Mouse (Mus musculus): ENCODE data around the gene Bub1. TPM values are rescaled to one million over a fixed set of nuclear protein-coding genes. Genes with fewer than 3 reads are reported as not detected.

The Bub1 gene
- polyA plus RNA-seq, 1 experiment, result 1.1 TPM

DNA sequence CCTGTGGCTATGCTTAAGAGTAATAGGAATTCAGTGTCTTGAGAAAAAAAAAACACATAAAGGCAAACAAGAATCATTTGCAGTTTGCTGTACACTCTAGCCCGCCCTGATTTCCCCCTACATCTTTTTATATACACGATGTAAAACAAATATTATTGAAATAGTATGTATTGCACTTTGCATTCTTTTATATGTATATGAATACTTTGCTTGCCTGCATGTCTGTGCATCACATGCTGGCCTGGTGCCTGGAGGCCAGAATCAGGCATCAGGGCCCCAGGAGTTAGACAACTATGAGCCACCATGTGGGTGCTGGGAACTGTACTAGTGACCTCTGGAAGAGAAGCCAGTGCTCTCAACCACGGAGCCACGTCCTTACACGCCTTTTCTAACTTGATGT is 44.4 kb downstream of the Bub1 start:
- no peak for DNase-seq
- TF ChIP-seq POLR2A (IDR thresholded peaks at IDR 0.05; ENCODE audit: borderline replicate concordance, extremely low read depth, low read depth, low read length), result no peak
- no peak for TF ChIP-seq CTCF (IDR thresholded peaks at IDR 0.05; ENCODE audit: insufficient read depth, low read length)
- 0 out of 2 replicates have a peak, but pooled peaks cover 2% of the 10 kb centered on the region for H3K4me1 ChIP-seq (ENCODE audit: control insufficient read depth, insufficient read depth, low read length)
- WGBS, result 85% methylated on average over 5 of the region's 5 CpGs
- H3K4me3 ChIP-seq (replicated peaks; ENCODE audit: extremely low read depth, low read depth, low read length), result no peak overlapping the region

DNA sequence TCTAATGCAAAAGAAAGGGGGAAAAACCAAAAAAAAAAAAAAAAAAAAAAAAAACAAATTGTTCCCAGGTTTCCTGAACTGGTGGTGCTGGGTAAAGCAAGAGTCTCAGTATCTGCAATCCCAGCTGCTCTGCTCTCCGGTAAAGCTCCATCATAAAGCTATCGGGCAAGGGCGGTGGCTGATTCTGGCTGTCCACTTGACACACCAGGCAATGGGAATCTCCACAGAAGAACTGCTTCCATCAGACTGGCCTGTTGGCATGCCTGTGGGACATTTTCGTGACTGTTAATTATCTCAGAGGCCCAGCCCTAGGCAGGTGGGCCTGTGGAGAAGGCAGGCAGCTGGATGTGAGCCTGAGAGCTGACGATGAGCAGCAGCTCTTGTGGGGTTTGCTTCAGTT is 53.2 kb downstream of the Bub1 start:
- no peak overlapping the region for H3K4me3 ChIP-seq (replicated peaks; ENCODE audit: extremely low read depth, low read depth, low read length)
- H3K4me1 ChIP-seq (ENCODE audit: control insufficient read depth, insufficient read depth, low read length), result no peaks in the 10 kb centered on the region
- DNase-seq, result no peak
- TF ChIP-seq CTCF (IDR thresholded peaks at IDR 0.05; ENCODE audit: insufficient read depth, low read length) (no peak), POLR2A (IDR thresholded peaks at IDR 0.05; ENCODE audit: borderline replicate concordance, extremely low read depth, low read depth, low read length) (no peak)
- 94% methylated on average over 5 of the region's 5 CpGs for WGBS

DNA sequence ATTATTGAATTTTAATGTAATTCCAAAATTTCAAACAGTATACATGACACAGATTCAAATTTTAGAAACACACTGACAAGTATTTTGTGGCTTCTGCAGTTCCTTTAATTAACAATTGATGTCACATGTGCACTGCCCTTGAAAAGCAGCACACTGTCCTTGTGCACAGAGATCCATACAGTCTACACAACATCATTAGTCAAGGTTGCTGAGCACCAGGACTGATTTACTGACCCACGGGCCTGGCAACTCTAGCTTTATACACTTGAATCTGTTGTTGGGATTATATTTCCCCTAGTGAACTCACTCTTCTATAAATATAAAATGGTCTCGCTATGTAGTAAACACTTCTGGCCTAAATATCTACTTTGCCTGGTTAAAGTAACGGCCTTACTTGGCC is 56.7 kb downstream of the Bub1 start:
- H3K4me1 ChIP-seq (ENCODE audit: control insufficient read depth, insufficient read depth, low read length), result no peaks in the 10 kb centered on the region
- TF ChIP-seq CTCF (IDR thresholded peaks at IDR 0.05; ENCODE audit: insufficient read depth, low read length) (no peak), POLR2A (IDR thresholded peaks at IDR 0.05; ENCODE audit: borderline replicate concordance, extremely low read depth, low read depth, low read length) (no peak)
- no peak overlapping the region for H3K4me3 ChIP-seq (replicated peaks; ENCODE audit: extremely low read depth, low read depth, low read length)
- DNase-seq, result no peak
- 84% methylated on average over 3 of the region's 3 CpGs for WGBS

DNA sequence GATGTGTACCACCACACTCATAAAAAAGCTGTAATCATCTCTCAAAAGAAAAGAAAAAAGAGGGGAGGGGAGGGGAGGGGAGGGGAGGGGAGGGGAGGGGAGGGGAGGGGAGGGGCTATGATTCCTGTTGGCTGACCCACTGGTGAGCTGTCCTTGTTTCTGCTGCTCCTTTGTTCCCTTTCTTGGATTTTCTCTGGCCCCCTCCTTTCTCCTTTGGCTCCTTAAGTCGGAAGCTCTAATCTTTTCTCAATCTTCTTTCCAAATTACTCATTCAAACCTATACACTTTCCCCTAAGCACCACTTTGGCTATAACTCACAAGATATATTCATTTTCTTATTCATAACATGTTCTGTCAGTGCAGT is 57.1 kb downstream of the Bub1 start:
- Histone ChIP-seq H3K4me1 (ENCODE audit: control insufficient read depth, insufficient read depth, low read length) (no peaks in the 10 kb centered on the region), H3K4me3 (replicated peaks; ENCODE audit: extremely low read depth, low read depth, low read length) (no peak overlapping the region)
- 54% methylated on average over 1 of the region's 1 CpGs for WGBS
- no peak for TF ChIP-seq POLR2A (IDR thresholded peaks at IDR 0.05; ENCODE audit: borderline replicate concordance, extremely low read depth, low read depth, low read length)
- no peak for TF ChIP-seq CTCF (IDR thresholded peaks at IDR 0.05; ENCODE audit: insufficient read depth, low read length)
- DNase-seq, result no peak

DNA sequence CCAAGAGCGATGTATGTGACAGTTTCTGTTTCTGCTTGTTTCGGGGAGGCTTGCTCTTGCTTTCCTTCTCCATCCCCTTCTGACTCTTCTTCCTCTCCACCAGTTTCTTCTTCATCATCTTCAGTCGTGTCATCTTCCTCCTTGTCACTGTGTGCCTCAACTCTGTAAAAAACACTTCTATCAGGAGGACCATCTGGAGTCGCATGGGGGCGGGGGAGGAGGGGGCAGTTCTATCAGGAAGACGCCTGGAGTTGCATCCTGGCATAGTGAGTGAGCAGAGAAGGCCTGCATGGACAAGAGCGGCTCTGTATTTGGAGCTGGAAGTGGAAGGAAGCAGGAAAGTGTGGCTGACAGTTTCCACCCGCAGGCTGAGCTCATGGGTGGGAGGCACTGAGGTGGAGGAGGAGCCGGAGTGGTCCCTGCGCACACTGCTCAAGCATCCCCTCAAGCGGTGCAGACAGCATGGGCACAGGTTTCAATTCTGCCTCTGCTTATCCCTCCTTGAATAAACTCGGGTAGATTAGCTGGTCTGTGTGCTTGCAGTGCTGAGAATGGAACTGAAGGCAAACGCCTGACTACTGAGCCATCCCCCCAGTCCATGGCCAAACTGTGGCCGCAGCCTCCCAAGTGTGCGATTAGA is 57.6 kb downstream of the Bub1 start:
- no peak for DNase-seq
- no peak overlapping the region for H3K4me3 ChIP-seq (replicated peaks; ENCODE audit: extremely low read depth, low read depth, low read length)
- H3K4me1 ChIP-seq (ENCODE audit: control insufficient read depth, insufficient read depth, low read length), result no peaks in the 10 kb centered on the region
- 62% methylated on average over 15 of the region's 15 CpGs for WGBS
- no peak for TF ChIP-seq POLR2A (IDR thresholded peaks at IDR 0.05; ENCODE audit: borderline replicate concordance, extremely low read depth, low read depth, low read length)
- TF ChIP-seq CTCF (IDR thresholded peaks at IDR 0.05; ENCODE audit: insufficient read depth, low read length), result no peak

DNA sequence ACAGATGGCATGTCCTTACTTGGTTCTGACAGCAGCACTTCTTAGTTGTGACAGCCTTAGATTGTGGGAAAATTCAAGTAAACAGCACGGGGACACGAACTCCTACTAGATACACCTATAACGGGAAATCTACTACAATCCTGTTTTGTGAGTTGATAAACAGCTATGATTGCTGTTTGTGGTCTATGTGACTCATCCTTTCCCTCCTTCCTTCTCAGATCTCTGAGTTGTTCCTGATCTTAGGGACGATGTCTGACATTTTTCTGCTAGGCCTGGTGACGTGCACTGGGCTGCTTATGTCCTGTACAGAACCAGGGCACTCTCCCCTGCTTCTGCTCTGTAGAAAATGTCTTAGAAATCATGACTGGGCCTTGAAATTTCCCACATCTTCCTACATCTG is 70.1 kb downstream of the Bub1 start:
- WGBS, result 87% methylated on average over 5 of the region's 5 CpGs
- TF ChIP-seq CTCF (IDR thresholded peaks at IDR 0.05; ENCODE audit: insufficient read depth, low read length) (no peak), POLR2A (IDR thresholded peaks at IDR 0.05; ENCODE audit: borderline replicate concordance, extremely low read depth, low read depth, low read length) (no peak)
- Histone ChIP-seq H3K4me3 (replicated peaks; ENCODE audit: extremely low read depth, low read depth, low read length) (no peak overlapping the region), H3K4me1 (ENCODE audit: control insufficient read depth, insufficient read depth, low read length) (no peaks in the 10 kb centered on the region)
- DNase-seq, result no peak

DNA sequence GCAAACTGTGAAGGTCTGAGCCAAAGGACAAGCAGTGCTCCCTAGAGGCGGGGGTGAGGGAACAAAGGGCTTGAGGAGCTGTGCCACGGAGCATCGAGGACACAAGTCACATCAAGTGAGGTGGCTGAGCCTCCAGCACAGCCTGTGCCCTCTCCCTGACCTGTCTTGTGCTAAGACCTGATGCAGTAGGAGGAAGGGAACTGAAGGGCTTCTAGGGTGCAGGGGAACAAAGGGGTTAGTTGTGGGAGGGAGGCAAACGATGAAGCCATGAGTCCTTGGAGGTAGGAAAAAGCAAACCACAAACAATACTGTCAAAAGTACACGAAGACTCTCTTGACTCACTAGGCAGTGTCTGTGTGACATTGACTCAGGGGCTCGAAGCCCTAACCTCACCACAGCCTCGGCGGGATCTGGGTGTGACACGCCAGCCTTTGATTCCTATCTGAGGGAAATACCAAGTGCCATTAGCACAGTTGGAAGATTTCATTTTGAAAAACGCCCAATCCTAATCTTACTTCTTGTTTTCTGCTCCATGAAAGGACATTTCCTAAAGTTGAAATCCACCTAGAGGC is 71.2 kb downstream of the Bub1 start:
- whole genome bisulfite sequencing, result 68% methylated on average over 10 of the region's 10 CpGs
- no peak for TF ChIP-seq POLR2A (IDR thresholded peaks at IDR 0.05; ENCODE audit: borderline replicate concordance, extremely low read depth, low read depth, low read length)
- no peak for TF ChIP-seq CTCF (IDR thresholded peaks at IDR 0.05; ENCODE audit: insufficient read depth, low read length)
- no peak for DNase-seq
- H3K4me1 ChIP-seq (ENCODE audit: control insufficient read depth, insufficient read depth, low read length), result no peaks in the 10 kb centered on the region
- no peak overlapping the region for H3K4me3 ChIP-seq (replicated peaks; ENCODE audit: extremely low read depth, low read depth, low read length)

DNA sequence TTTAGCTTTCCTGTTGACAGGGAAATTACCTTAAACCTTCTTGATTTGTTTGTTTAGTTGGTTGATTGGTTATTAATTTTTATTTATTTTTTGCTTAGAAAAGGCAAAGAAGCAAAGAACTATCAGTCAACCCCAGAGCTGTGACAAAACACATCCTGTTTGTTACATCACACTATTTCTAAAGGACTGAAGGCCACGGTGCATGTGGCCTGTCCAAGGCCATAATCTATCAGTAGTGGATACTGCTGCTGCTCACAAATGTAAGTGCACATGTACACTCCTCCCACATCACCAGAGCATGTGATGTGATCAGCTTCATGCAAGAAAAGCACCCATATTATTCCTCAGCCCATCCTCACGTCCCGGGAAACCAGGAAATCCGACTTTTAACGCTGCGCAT is 71.7 kb downstream of the Bub1 start:
- 79% methylated on average over 6 of the region's 6 CpGs for WGBS
- TF ChIP-seq CTCF (IDR thresholded peaks at IDR 0.05; ENCODE audit: insufficient read depth, low read length) (no peak), POLR2A (IDR thresholded peaks at IDR 0.05; ENCODE audit: borderline replicate concordance, extremely low read depth, low read depth, low read length) (no peak)
- no peak for DNase-seq
- Histone ChIP-seq H3K4me3 (replicated peaks; ENCODE audit: extremely low read depth, low read depth, low read length) (no peak overlapping the region), H3K4me1 (ENCODE audit: control insufficient read depth, insufficient read depth, low read length) (no peaks in the 10 kb centered on the region)

DNA sequence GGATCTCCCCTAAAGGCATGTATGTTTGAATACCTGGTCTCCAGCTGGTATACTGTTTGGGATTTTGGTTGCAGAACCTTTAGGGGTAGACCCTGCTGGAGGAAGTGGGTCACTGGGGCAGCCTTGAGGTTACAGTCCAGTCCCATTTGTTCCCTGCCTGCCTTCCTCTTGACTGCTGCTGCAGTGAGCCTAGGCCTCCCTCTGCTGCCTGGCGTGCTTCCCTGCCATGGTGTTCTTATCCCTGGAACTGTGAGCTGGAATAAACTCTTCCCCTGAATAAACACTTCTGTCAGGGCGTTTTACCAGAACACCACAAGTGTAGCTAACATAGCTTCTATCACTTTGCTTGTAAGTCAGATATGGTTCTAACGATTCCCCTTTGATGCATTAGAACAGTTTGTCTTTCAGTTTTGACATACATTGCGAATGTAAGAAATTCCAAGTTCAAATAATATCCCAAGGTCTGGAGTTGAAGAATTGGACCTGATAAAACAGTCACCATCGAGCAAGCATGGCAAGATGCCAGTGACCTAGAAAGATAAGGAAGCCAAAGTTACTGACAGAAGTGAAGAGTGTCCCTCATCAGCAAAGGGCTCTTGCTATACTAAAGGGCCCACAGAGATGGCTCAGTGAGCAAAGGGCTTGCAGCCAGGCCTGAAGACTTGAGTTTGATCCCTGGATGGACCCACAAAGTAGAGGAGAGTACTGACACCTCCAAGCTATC is 72.3 kb downstream of the Bub1 start:
- DNase-seq, result no peak
- WGBS, result 55% methylated on average over 5 of the region's 5 CpGs
- H3K4me1 ChIP-seq (ENCODE audit: control insufficient read depth, insufficient read depth, low read length), result no peaks in the 10 kb centered on the region
- peak; percentile 45; the same call in 1 of the 2 replicates for TF ChIP-seq CTCF (IDR thresholded peaks at IDR 0.05; ENCODE audit: insufficient read depth, low read length)
- TF ChIP-seq POLR2A (IDR thresholded peaks at IDR 0.05; ENCODE audit: borderline replicate concordance, extremely low read depth, low read depth, low read length), result no peak
- no peak overlapping the region for H3K4me3 ChIP-seq (replicated peaks; ENCODE audit: extremely low read depth, low read depth, low read length)

DNA sequence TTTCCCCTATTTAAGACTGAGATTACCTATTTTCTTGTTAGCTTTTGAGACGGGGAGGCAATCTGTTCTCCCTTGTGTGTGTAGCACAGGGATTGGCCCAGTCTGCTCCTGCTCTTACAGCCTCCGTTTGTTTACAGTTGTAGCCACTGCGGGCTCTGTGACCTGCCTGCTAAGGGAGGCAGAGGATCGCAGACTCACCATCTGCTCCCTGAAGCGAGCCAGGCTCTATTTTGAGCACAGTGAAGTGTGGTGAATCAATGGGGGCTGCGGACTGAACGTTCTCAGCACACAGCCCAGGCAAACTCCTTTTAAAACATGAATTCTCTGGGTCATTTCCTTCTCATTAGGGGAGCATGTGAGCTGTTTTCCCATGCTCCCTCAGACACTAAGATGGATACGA is 74.5 kb downstream of the Bub1 start:
- TF ChIP-seq CTCF (IDR thresholded peaks at IDR 0.05; ENCODE audit: insufficient read depth, low read length), result no peak
- no peak for TF ChIP-seq POLR2A (IDR thresholded peaks at IDR 0.05; ENCODE audit: borderline replicate concordance, extremely low read depth, low read depth, low read length)

More for the DNA sequence above, 74.5 kb downstream of the Bub1 start:
- Histone ChIP-seq H3K4me1 (ENCODE audit: control insufficient read depth, insufficient read depth, low read length) (no peaks in the 10 kb centered on the region), H3K4me3 (replicated peaks; ENCODE audit: extremely low read depth, low read depth, low read length) (no peak overlapping the region)
- DNase-seq, result no peak
- 59% methylated on average over 8 of the region's 8 CpGs for WGBS

Measured in lung, adult 2 months (tissue).